Mouse (Mus musculus) ES-E14 (cell line): ENCODE results near the gene Chrna5. TPM values are rescaled to one million over a fixed set of nuclear protein-coding genes. Genes with fewer than 3 reads are reported as not detected.

Source experiments
- DNase-seq: peaks from one replicate; pipeline ENCODE4 v3.0.0-alpha.2; 2013; ENCODE audit warnings: low read depth, low spot score
- H3K27ac ChIP-seq: 2 replicates; pipeline ENCODE4 v1.5.1; 2012; ENCODE audit warnings: low read depth, mild to moderate bottlenecking, low read length, moderate library complexity, mixed read lengths; ENCODE audit not compliant: poor library complexity, insufficient read depth, severe bottlenecking
- H3K36me3 ChIP-seq: 2 replicates; pipeline ENCODE4 v1.6.1; 2012; ENCODE audit warnings: mild to moderate bottlenecking, low read length, moderate library complexity, mixed read lengths; ENCODE audit not compliant: control insufficient read depth, poor library complexity, insufficient read depth, severe bottlenecking
- H3K4me1 ChIP-seq, 2 experiments: fragments of 150-350 bp in 1 of 2; sonication (generic) in 1 of 2; 2 replicates each; pipeline ENCODE4 v1.6.1; 2012; ENCODE audit warnings: low read length in 2 of 2, mild to moderate bottlenecking in 1 of 2, mixed read lengths in 1 of 2; ENCODE audit not compliant: control insufficient read depth in 2 of 2, insufficient read depth in 2 of 2, poor library complexity in 1 of 2
- H3K4me3 ChIP-seq, 2 experiments: fragments of 150-350 bp in 1 of 2; sonication (generic) in 1 of 2; 2 replicates each; pipeline ENCODE4 v1.5.1; 2012; ENCODE audit warnings: low read length in 2 of 2, low read depth in 1 of 2, mild to moderate bottlenecking in 1 of 2, mixed read lengths in 1 of 2; ENCODE audit not compliant: insufficient read depth in 1 of 2, poor library complexity in 1 of 2, severe bottlenecking in 1 of 2
- H3K9ac ChIP-seq: 2 replicates; pipeline ENCODE4 v1.6.1; 2012; ENCODE audit warnings: low read depth, mild to moderate bottlenecking, low read length, mixed read lengths; ENCODE audit not compliant: poor library complexity, insufficient read depth, severe bottlenecking
- H3K9me3 ChIP-seq: fragments of 150-350 bp; sonication (generic); 2 replicates; pipeline ENCODE4 v1.6.1; 2012; ENCODE audit warnings: low read depth, mild to moderate bottlenecking, low read length; ENCODE audit not compliant: control insufficient read depth, insufficient read depth
- CHD2 ChIP-seq: IDR thresholded peaks from 2 replicates; pipeline ENCODE4 v1.6.1; 2014; ENCODE audit warnings: mild to moderate bottlenecking, low read depth, low read length, inconsistent platforms
- HCFC1 ChIP-seq: IDR thresholded peaks from 2 replicates; pipeline ENCODE4 v1.6.1; 2012; ENCODE audit warnings: low read length, inconsistent platforms, borderline replicate concordance; ENCODE audit not compliant: insufficient read depth
- MAFK ChIP-seq: IDR thresholded peaks from 2 replicates; pipeline ENCODE4 v1.6.1; 2014; ENCODE audit warnings: mild to moderate bottlenecking, low read depth, low read length, inconsistent platforms; ENCODE audit not compliant: insufficient read depth
- ZC3H11A ChIP-seq: IDR thresholded peaks from 2 replicates; pipeline ENCODE4 v1.6.1; 2012; ENCODE audit warnings: low read depth, mild to moderate bottlenecking, inconsistent platforms, low read length, borderline replicate concordance
- ZNF384 ChIP-seq: IDR thresholded peaks from 2 replicates; pipeline ENCODE4 v1.6.1; 2012; ENCODE audit warnings: low read depth, low read length, inconsistent platforms
- in situ Hi-C, 2 experiments: fragments of 600-800 bp; cut with MboI; formaldehyde crosslinking; loops; one replicate each; pipeline ENCODE4 v1.15.1; 2025; ENCODE audit warnings: low sequenced_read_pairs in 2 of 2, inconsistent platforms in 1 of 2; ENCODE audit not compliant: unreplicated experiment in 2 of 2
- total RNA-seq: library from RNA; depleted of rRNA; stranded (reverse); fragments of 300-350 nt; gene quantifications from 2 replicates; pipeline ENCODE4 v1.2.3, GENCODE M21; 2012

Gene Chrna5
- total RNA-seq, 1 experiment = 1.3 TPM

GRCm38 (mm10) chr9:54990362-54990761, 9.7 kb downstream of the Chrna5 start:
- H3K9ac ChIP-seq = no peak overlapping the region
- in situ Hi-C loops = no loop called here
- H3K9me3 ChIP-seq = no peaks in the 10 kb centered on the region
- no peaks in the 10 kb centered on the region for H3K36me3 ChIP-seq
- no peak overlapping the region for H3K27ac ChIP-seq
- peaks cover 0 to 2% of the 10 kb centered on the region in 2 experiments; a peak in 1 of 4 replicates for H3K4me1 ChIP-seq
- H3K4me3 ChIP-seq = no peak overlapping the region
- DNase-seq = no peak
- TF ChIP-seq CHD2 = no peak
- no peak for TF ChIP-seq HCFC1
- no peak for TF ChIP-seq ZC3H11A
- no peak for TF ChIP-seq MAFK
- TF ChIP-seq ZNF384 = no peak

- Histone ChIP-seq H3K9me3 (no peaks in the 10 kb centered on the region), H3K36me3 (no peaks in the 10 kb centered on the region), H3K9ac (no peak overlapping the region), H3K4me1 (peaks cover 0 to 2% of the 10 kb centered on the region in 2 experiments; a peak in 1 of 4 replicates), H3K27ac (no peak overlapping the region), H3K4me3 (no peak overlapping the region)
- DNase-seq = no peak
- in situ Hi-C loops = no loop called here
- TF ChIP-seq ZC3H11A (no peak), MAFK (no peak), CHD2 (no peak)
Measured at GRCm38 (mm10) chr9:54994381-54994780, 13.7 kb downstream of the Chrna5 start.

- H3K36me3 ChIP-seq = no peaks in the 10 kb centered on the region
- in situ Hi-C loops = no loop called here
- no peak for DNase-seq
Measured at GRCm38 (mm10) chr9:54995645-54996044, 15.0 kb downstream of the Chrna5 start.

GRCm38 (mm10) chr9:55003609-55004008, 22.9 kb downstream of the Chrna5 start:
- H3K27ac ChIP-seq = no peak overlapping the region
- no peak for DNase-seq
- H3K4me1 ChIP-seq = no peaks in the 10 kb centered on the region
- H3K4me3 ChIP-seq = no peak overlapping the region
- no peaks in the 10 kb centered on the region for H3K36me3 ChIP-seq
- no peak overlapping the region for H3K9ac ChIP-seq
- no peaks in the 10 kb centered on the region for H3K9me3 ChIP-seq
- in situ Hi-C loops = no loop called here
- TF ChIP-seq MAFK (no peak), HCFC1 (no peak), CHD2 (no peak), ZNF384 (no peak), ZC3H11A (no peak)

More at GRCm38 (mm10) chr9:54995645-54996044, 15.0 kb downstream of the Chrna5 start:
- Histone ChIP-seq H3K4me1 (peaks cover 0 to 2% of the 10 kb centered on the region in 2 experiments; a peak in 1 of 4 replicates), H3K9ac (no peak overlapping the region), H3K4me3 (no peak overlapping the region), H3K9me3 (no peaks in the 10 kb centered on the region), H3K27ac (no peak overlapping the region)
- TF ChIP-seq CHD2 = no peak
- no peak for TF ChIP-seq MAFK
- no peak for TF ChIP-seq ZNF384
- no peak for TF ChIP-seq HCFC1
- TF ChIP-seq ZC3H11A = no peak

- Histone ChIP-seq H3K27ac (no peak overlapping the region), H3K4me1 (no peaks in the 10 kb centered on the region), H3K36me3 (no peaks in the 10 kb centered on the region), H3K9me3 (no peaks in the 10 kb centered on the region), H3K4me3 (no peak overlapping the region), H3K9ac (no peak overlapping the region)
- in situ Hi-C loops = no loop called here
- TF ChIP-seq HCFC1 (no peak), CHD2 (no peak), MAFK (no peak), ZNF384 (no peak), ZC3H11A (no peak)
- DNase-seq = no peak
Measured at GRCm38 (mm10) chr9:55009692-55010091, 29.0 kb downstream of the Chrna5 start.
